Comparison of ENCODE assay signal across 17 mouse cellular contexts in genomic region chr4:63725981-63726380, GRCm38 (mm10). TPM values are rescaled to one million over a fixed set of nuclear protein-coding genes. Genes with fewer than 3 reads are reported as not detected.
DNase-seq lines count a peak whose midpoint lies in the region; ATAC-seq and TF ChIP-seq lines count a peak whose summit lies in the region.
"Had no signal": no experiment of that assay in that cellular context is flagged by ENCODE, and none has a peak within 500 bp of the region (broad histone marks: within the 10 kb centered on the region; RNA-seq: fewer than 3 reads in every experiment).

No protein-coding gene starts in this region.

- no peak overlapping the region for H3K27ac ChIP-seq in forebrain, embryonic 13.5 days
- H3K27ac ChIP-seq in forebrain, embryonic 11.5 days (ENCODE audit: low read depth, low read length) = no peak overlapping the region
- no peak overlapping the region for H3K27ac ChIP-seq in lung, embryonic 16.5 days (ENCODE audit: low read length)
- no peak overlapping the region for H3K27ac ChIP-seq in left cerebral cortex, adult 2 months
- H3K27ac ChIP-seq in intestine, embryonic 16.5 days (ENCODE audit: low read length) = no peak overlapping the region
- H3K27ac ChIP-seq: embryonic facial prominence, embryonic 12.5 days; heart, embryonic 15.5 days; midbrain, embryonic 15.5 days; neural tube, embryonic 13.5 days; stomach, embryonic 15.5 days had no signal

- no peak overlapping the region for H3K4me3 ChIP-seq in forebrain, embryonic 13.5 days
- H3K4me3 ChIP-seq in forebrain, embryonic 11.5 days (ENCODE audit: low read depth, low read length) = no peak overlapping the region
- no peak overlapping the region for H3K4me3 ChIP-seq in lung, embryonic 16.5 days (ENCODE audit: low read length)
- no peak overlapping the region for H3K4me3 ChIP-seq in left cerebral cortex, adult 2 months
- H3K4me3 ChIP-seq in intestine, embryonic 16.5 days (ENCODE audit: low read length) = no peak overlapping the region
- H3K4me3 ChIP-seq: embryonic facial prominence, embryonic 12.5 days; heart, embryonic 15.5 days; midbrain, embryonic 15.5 days; neural tube, embryonic 13.5 days; stomach, embryonic 15.5 days had no signal

- peaks cover 10% of the 10 kb centered on the region for H3K27me3 ChIP-seq in forebrain, embryonic 13.5 days
- no peaks in the 10 kb centered on the region for H3K27me3 ChIP-seq in forebrain, embryonic 11.5 days (ENCODE audit: control insufficient read depth, insufficient read depth, low read length)
- H3K27me3 ChIP-seq in lung, embryonic 16.5 days (ENCODE audit: control insufficient read depth, insufficient read depth, low read depth, low read length) = no peaks in the 10 kb centered on the region
- no peaks in the 10 kb centered on the region for H3K27me3 ChIP-seq in intestine, embryonic 16.5 days (replicated peaks; ENCODE audit: control insufficient read depth, insufficient read depth, low read length)
- H3K27me3 ChIP-seq: embryonic facial prominence, embryonic 12.5 days; midbrain, embryonic 15.5 days; neural tube, embryonic 13.5 days; stomach, embryonic 15.5 days had no signal

- peaks cover 4% of the 10 kb centered on the region; the same call in 1 of the 2 replicates for H3K4me1 ChIP-seq in forebrain, embryonic 13.5 days
- 0 out of 2 replicates have a peak, but pooled peaks cover 2% of the 10 kb centered on the region for H3K4me1 ChIP-seq in forebrain, embryonic 11.5 days (replicated peaks; ENCODE audit: control insufficient read depth, insufficient read depth, low read length)
- H3K4me1 ChIP-seq in lung, embryonic 16.5 days (replicated peaks; ENCODE audit: control insufficient read depth, insufficient read depth, low read length) = peaks cover 4% of the 10 kb centered on the region; the same call in 1 of the 2 replicates
- H3K4me1 ChIP-seq in intestine, embryonic 16.5 days (ENCODE audit: control insufficient read depth, insufficient read depth, low read length) = no peaks in the 10 kb centered on the region
- H3K4me1 ChIP-seq: heart, embryonic 15.5 days; midbrain, embryonic 15.5 days; stomach, embryonic 15.5 days had no signal

- DNase-seq in forebrain, embryonic 11.5 days (ENCODE audit: low spot score) = no peak
- peak; percentile 45 for DNase-seq in 3T3-L1 (ENCODE audit: low read depth, low spot score)
- DNase-seq in fat pad, adult 2 months (ENCODE audit: extremely low read depth, low read depth, low spot score) = peak; percentile 96
- no peak for DNase-seq in left cerebral cortex, adult 2 months (ENCODE audit: extremely low spot score in 1 of 2, low spot score in 2 of 2)
- DNase-seq in thymus, postnatal 36 days = no peak
- DNase-seq: B cell, adult 2 months; cerebellum, postnatal 14 days had no signal

- WGBS in forebrain, embryonic 13.5 days = 45% methylated on average over 5 of the region's 5 CpGs
- 64% methylated on average over 5 of the region's 5 CpGs for WGBS in forebrain, embryonic 11.5 days
- WGBS in lung, embryonic 16.5 days = 28% methylated on average over 5 of the region's 5 CpGs
- 49% methylated on average over 5 of the region's 5 CpGs for WGBS in intestine, embryonic 16.5 days

- H3K9ac ChIP-seq in forebrain, embryonic 13.5 days = no peak overlapping the region
- H3K9ac ChIP-seq in forebrain, embryonic 11.5 days (ENCODE audit: low read length) = no peak overlapping the region
- H3K9ac ChIP-seq in lung, embryonic 16.5 days (ENCODE audit: low read length) = no peak overlapping the region
- H3K9ac ChIP-seq in intestine, embryonic 16.5 days (ENCODE audit: low read depth, low read length) = no peak overlapping the region
- H3K9ac ChIP-seq: embryonic facial prominence, embryonic 12.5 days; heart, embryonic 15.5 days; midbrain, embryonic 15.5 days; neural tube, embryonic 13.5 days; stomach, embryonic 15.5 days had no signal

- intact Hi-C loops in left cerebral cortex, adult 2 months (cut with DNase I) = no loop called here

- H3K36me3 ChIP-seq in forebrain, embryonic 13.5 days (ENCODE audit: poor library complexity, severe bottlenecking) = no peaks in the 10 kb centered on the region
- no peaks in the 10 kb centered on the region for H3K36me3 ChIP-seq in forebrain, embryonic 11.5 days (ENCODE audit: control insufficient read depth, insufficient read depth, low read length)
- no peaks in the 10 kb centered on the region for H3K36me3 ChIP-seq in lung, embryonic 16.5 days (ENCODE audit: control insufficient read depth, insufficient read depth, low read length)
- H3K36me3 ChIP-seq in intestine, embryonic 16.5 days (ENCODE audit: control insufficient read depth, insufficient read depth, low read length) = no peaks in the 10 kb centered on the region
- H3K36me3 ChIP-seq: embryonic facial prominence, embryonic 12.5 days; heart, embryonic 15.5 days; midbrain, embryonic 15.5 days; neural tube, embryonic 13.5 days; stomach, embryonic 15.5 days had no signal

- peak; percentile 33 for ATAC-seq in forebrain, embryonic 13.5 days
- no peak for ATAC-seq in forebrain, embryonic 11.5 days (replicated peaks; ENCODE audit: low FRiP score)
- peak; percentile 74 for ATAC-seq in lung, embryonic 16.5 days (ENCODE audit: low read depth)
- no peak for ATAC-seq in intestine, embryonic 16.5 days
- ATAC-seq: hindbrain, embryonic 16.5 days had no signal

- no peaks in the 10 kb centered on the region for H3K9me3 ChIP-seq in forebrain, embryonic 13.5 days (replicated peaks)
- H3K9me3 ChIP-seq in forebrain, embryonic 11.5 days (ENCODE audit: control insufficient read depth, low read length) = no peaks in the 10 kb centered on the region
- H3K9me3 ChIP-seq in lung, embryonic 16.5 days (ENCODE audit: control insufficient read depth, low read length) = no peaks in the 10 kb centered on the region
- H3K9me3 ChIP-seq in intestine, embryonic 16.5 days (ENCODE audit: control insufficient read depth, low read length) = no peaks in the 10 kb centered on the region
- H3K9me3 ChIP-seq: embryonic facial prominence, embryonic 12.5 days; heart, embryonic 15.5 days; midbrain, embryonic 15.5 days; neural tube, embryonic 13.5 days; stomach, embryonic 15.5 days had no signal

- no peak overlapping the region for H3K4me2 ChIP-seq in forebrain, embryonic 13.5 days
- H3K4me2 ChIP-seq in forebrain, embryonic 11.5 days (ENCODE audit: low read depth, low read length, severe bottlenecking) = no peak overlapping the region
- no peak overlapping the region for H3K4me2 ChIP-seq in lung, embryonic 16.5 days (ENCODE audit: low read depth, low read length)
- no peak overlapping the region for H3K4me2 ChIP-seq in intestine, embryonic 16.5 days (ENCODE audit: low read depth, low read length)
- H3K4me2 ChIP-seq: embryonic facial prominence, embryonic 12.5 days; heart, embryonic 15.5 days; midbrain, embryonic 15.5 days; neural tube, embryonic 13.5 days; stomach, embryonic 15.5 days had no signal

- TF ChIP-seq CTCF in left cerebral cortex, adult 2 months (IDR thresholded peaks at IDR 0.05) = no peak

RNA-seq across cellular contexts. Expression of gene Tnfsf15, which starts 18.9 kb away (rescaled TPM):
- polyA plus RNA-seq in forebrain, embryonic 13.5 days (2015; fragmentation: Nextera tagmentation; extraction: Ambion mirVana) = not detected in 2 replicates
- not detected in 2 replicates for polyA plus RNA-seq in forebrain, embryonic 11.5 days (2014; fragmentation: Nextera tagmentation; extraction: Ambion mirVana)
- polyA plus RNA-seq in lung, embryonic 16.5 days (2015; fragmentation: Nextera tagmentation; extraction: Ambion mirVana) = 0.46 and 0.65 TPM in 2 replicates
- under 1 TPM; 0.23 to 0.29 TPM for total RNA-seq in left cerebral cortex, adult 2 months (2021)
- 0.16 and 0.18 TPM in 2 replicates for polyA plus RNA-seq in intestine, embryonic 16.5 days (2015; fragmentation: Nextera tagmentation; extraction: Ambion mirVana)
- total RNA-seq: layer of hippocampus, postnatal 25 days had no signal
- polyA plus RNA-seq: embryonic facial prominence, embryonic 12.5 days; hindbrain, embryonic 16.5 days; midbrain, embryonic 15.5 days; neural tube, embryonic 13.5 days had no signal

Comparison
In these comparisons a context has a peak if more than half of its experiments do, and no peak if none do; other contexts are left out.
1. ATAC-seq: peak in forebrain, embryonic 13.5 days (single experiment) and lung, embryonic 16.5 days (single experiment); none in forebrain, embryonic 11.5 days (single experiment) and intestine, embryonic 16.5 days (single experiment).
2. DNase-seq: peak in 3T3-L1 (single experiment) and fat pad, adult 2 months (single experiment); none in forebrain, embryonic 11.5 days (single experiment), left cerebral cortex, adult 2 months (0 of 2) and thymus, postnatal 36 days (0 of 2).